Mouse (Mus musculus) C2C12 (cell line): ENCODE results near the gene Ankrd49. TPM values are rescaled to one million over a fixed set of nuclear protein-coding genes. Genes with fewer than 3 reads are reported as not detected.

Experiments used
- H3K27me3 ChIP-seq: one replicate; pipeline ENCODE4 v1.6.1; 2011; ENCODE audit not compliant: control insufficient read depth, insufficient read depth, insufficient read length
- H3K36me3 ChIP-seq: one replicate; pipeline ENCODE4 v1.6.1; 2011; ENCODE audit not compliant: control insufficient read depth, insufficient read depth
- H3K4me3 ChIP-seq: one replicate; pipeline ENCODE4 v1.5.1; 2011; ENCODE audit warnings: mild to moderate bottlenecking, control low read depth; ENCODE audit not compliant: poor library complexity, insufficient read depth, severe bottlenecking
- H3K79me2 ChIP-seq: one replicate; pipeline ENCODE4 v1.6.1; 2011; ENCODE audit not compliant: control insufficient read depth, insufficient read depth
- H3K79me3 ChIP-seq: one replicate; pipeline ENCODE4 v1.6.1; 2011; ENCODE audit warnings: low read depth, control low read depth
- H3ac ChIP-seq: one replicate; pipeline ENCODE3; 2011; ENCODE audit warnings: low read depth; ENCODE audit not compliant: control insufficient read depth, insufficient read length
- CEBPB ChIP-seq: IDR thresholded peaks from one replicate; pipeline ENCODE4 v1.6.1; 2011; ENCODE audit warnings: low read depth, mild to moderate bottlenecking, control low read depth, moderate library complexity
- CTCF ChIP-seq: IDR thresholded peaks from one replicate; pipeline ENCODE4 v1.5.1; 2011; ENCODE audit not compliant: control insufficient read depth, insufficient read depth, insufficient read length
- FOSL1 ChIP-seq: IDR thresholded peaks from one replicate; pipeline ENCODE4 v1.8.0; 2011; ENCODE audit warnings: mild to moderate bottlenecking, low read length; ENCODE audit not compliant: poor library complexity, insufficient read depth, severe bottlenecking
- MAX ChIP-seq: IDR thresholded peaks from one replicate; pipeline ENCODE4 v1.6.1; 2011; ENCODE audit warnings: mild to moderate bottlenecking, control low read depth
- MYOD1 ChIP-seq: IDR thresholded peaks from one replicate; pipeline ENCODE4 v1.6.1; 2011; ENCODE audit warnings: low read depth; ENCODE audit not compliant: control insufficient read depth, insufficient read length
- MYOG ChIP-seq: IDR thresholded peaks from one replicate; pipeline ENCODE4 v1.6.1; 2011; ENCODE audit not compliant: control insufficient read depth, insufficient read length; ENCODE audit errors: extremely low read depth
- USF1 ChIP-seq: IDR thresholded peaks from one replicate; pipeline ENCODE4 v1.6.1; 2011; ENCODE audit warnings: low read depth, mild to moderate bottlenecking, control low read depth, moderate library complexity
- polyA plus RNA-seq: library from polyadenylated mRNA; unstranded; fragments of >200 nt; fragmentation: generic; extraction: Trizol; gene quantifications from one replicate; pipeline ENCODE4 v1.2.1, GENCODE M21; 2012; ENCODE audit warnings: missing spikeins

The Ankrd49 gene
- polyA plus RNA-seq, 1 experiment, result 7.6 TPM

GRCm38 (mm10) chr9:14770803-14771471, 13.7 kb downstream of the Ankrd49 start, which contains the start of gene 1700012B09Rik:
Gene 1700012B09Rik, minus strand, starts transcription at chr9:14771030.
- H3K79me2 ChIP-seq, result peaks cover 29% of the 10 kb centered on the region
- H3ac ChIP-seq, result peak within 1 kb of the TSS; percentile 71
- no peaks in the 10 kb centered on the region for H3K27me3 ChIP-seq
- H3K36me3 ChIP-seq, result peaks cover 7% of the 10 kb centered on the region
- peak within 1 kb of the TSS; percentile 34 for H3K4me3 ChIP-seq
- no peak for TF ChIP-seq CTCF
- TF ChIP-seq CEBPB, result no peak
- no peak for TF ChIP-seq MYOG
- no peak for TF ChIP-seq MYOD1
- TF ChIP-seq USF1, result no peak
- no peak for TF ChIP-seq MAX
- TF ChIP-seq FOSL1, result no peak
- peaks cover 2% of the 10 kb centered on the region for H3K79me3 ChIP-seq

GRCm38 (mm10) chr9:14769811-14770210, 14.8 kb downstream of the Ankrd49 start:
- Histone ChIP-seq H3K79me3 (peaks cover 2% of the 10 kb centered on the region), H3ac (peak overlapping the region; percentile 57), H3K27me3 (no peaks in the 10 kb centered on the region), H3K36me3 (peaks cover 7% of the 10 kb centered on the region), H3K4me3 (peak overlapping the region; percentile 34), H3K79me2 (peaks cover 29% of the 10 kb centered on the region)
- no peak for TF ChIP-seq MYOD1
- TF ChIP-seq CTCF, result no peak
- no peak for TF ChIP-seq MAX
- no peak for TF ChIP-seq FOSL1
- no peak for TF ChIP-seq CEBPB
- TF ChIP-seq MYOG, result no peak
- no peak for TF ChIP-seq USF1

- Histone ChIP-seq H3K4me3 (no peak overlapping the region), H3K27me3 (no peaks in the 10 kb centered on the region), H3ac (no peak overlapping the region), H3K79me3 (peaks cover 1% of the 10 kb centered on the region), H3K36me3 (peaks cover 10% of the 10 kb centered on the region), H3K79me2 (peaks cover 19% of the 10 kb centered on the region)
- TF ChIP-seq MYOD1 (no peak), FOSL1 (no peak), USF1 (no peak), CEBPB (no peak), MYOG (no peak), MAX (no peak), CTCF (no peak)
Observed at GRCm38 (mm10) chr9:14764765-14765164, 19.9 kb downstream of the Ankrd49 start.

GRCm38 (mm10) chr9:14759261-14759660, 25.4 kb downstream of the Ankrd49 start:
- TF ChIP-seq MYOD1, result no peak
- no peak for TF ChIP-seq CTCF
- TF ChIP-seq USF1, result peak; percentile 11
- H3ac ChIP-seq, result no peak overlapping the region
- no peaks in the 10 kb centered on the region for H3K79me2 ChIP-seq
- no peaks in the 10 kb centered on the region for H3K27me3 ChIP-seq
- peaks cover 1% of the 10 kb centered on the region for H3K79me3 ChIP-seq
- no peak overlapping the region for H3K4me3 ChIP-seq
- H3K36me3 ChIP-seq, result peaks cover 11% of the 10 kb centered on the region

GRCm38 (mm10) chr9:14758590-14758989, 26.1 kb downstream of the Ankrd49 start:
- Histone ChIP-seq H3K36me3 (peaks cover 11% of the 10 kb centered on the region), H3K79me2 (no peaks in the 10 kb centered on the region), H3ac (no peak overlapping the region), H3K27me3 (no peaks in the 10 kb centered on the region), H3K4me3 (no peak overlapping the region), H3K79me3 (peaks cover 1% of the 10 kb centered on the region)
- no peak for TF ChIP-seq MYOD1
- no peak for TF ChIP-seq CTCF
- no peak for TF ChIP-seq USF1
- TF ChIP-seq FOSL1, result no peak
- TF ChIP-seq MAX, result no peak

GRCm38 (mm10) chr9:14754469-14754868, 30.2 kb downstream of the Ankrd49 start:
- H3ac ChIP-seq, result no peak overlapping the region
- no peaks in the 10 kb centered on the region for H3K79me2 ChIP-seq
- TF ChIP-seq USF1 (no peak), MAX (no peak), CTCF (no peak), FOSL1 (no peak), MYOD1 (no peak), MYOG (no peak), CEBPB (no peak)
- H3K79me3 ChIP-seq, result no peaks in the 10 kb centered on the region
- no peaks in the 10 kb centered on the region for H3K27me3 ChIP-seq
- peaks cover 7% of the 10 kb centered on the region for H3K36me3 ChIP-seq
- no peak overlapping the region for H3K4me3 ChIP-seq
